Mouse (Mus musculus) heart, postnatal 14 days (tissue): ENCODE results near the gene Hgfac. TPM values are rescaled to one million over a fixed set of nuclear protein-coding genes. Genes with fewer than 3 reads are reported as not detected.

Experiments
- DNase-seq, 2 experiments: peaks; one replicate each; pipeline ENCODE4 v3.0.0; 2021 to 2022
- intact Hi-C: fragments of 180-260 bp; cut with DNase I; formaldehyde crosslinking; loops from one replicate; pipeline ENCODE4 v1.15.1; 2025
- total RNA-seq, 2 experiments: library from RNA; stranded (reverse); gene quantifications; 2 replicates each; pipeline ENCODE4 v1.2.3; 2021

Hgfac gene
- total RNA-seq, 2 experiments from 2014 or later, result 0.98 to 1.1 TPM

DNA sequence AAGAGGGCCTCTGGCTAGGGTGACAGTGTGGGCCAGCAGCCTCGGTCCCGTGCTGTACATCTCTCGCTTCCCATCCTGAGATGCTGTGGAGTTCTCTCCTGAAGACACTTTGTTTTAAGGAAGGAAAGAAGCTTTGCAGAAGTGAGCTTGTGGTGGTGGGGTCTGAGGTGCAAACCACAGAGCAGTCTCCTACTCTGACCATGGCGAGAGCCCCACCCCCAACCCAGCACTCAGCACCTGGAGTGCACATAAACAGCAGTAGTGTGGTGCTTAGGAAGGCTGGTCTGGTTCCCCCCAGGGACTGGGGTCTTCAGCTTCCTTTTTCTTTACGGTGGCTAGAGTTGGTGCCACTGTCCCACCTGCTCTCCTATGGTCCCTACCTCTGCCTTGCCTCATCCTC, 6.2 kb upstream of the Hgfac start:
- intact Hi-C loops, result no loop called here
- DNase-seq, result no peak

DNA sequence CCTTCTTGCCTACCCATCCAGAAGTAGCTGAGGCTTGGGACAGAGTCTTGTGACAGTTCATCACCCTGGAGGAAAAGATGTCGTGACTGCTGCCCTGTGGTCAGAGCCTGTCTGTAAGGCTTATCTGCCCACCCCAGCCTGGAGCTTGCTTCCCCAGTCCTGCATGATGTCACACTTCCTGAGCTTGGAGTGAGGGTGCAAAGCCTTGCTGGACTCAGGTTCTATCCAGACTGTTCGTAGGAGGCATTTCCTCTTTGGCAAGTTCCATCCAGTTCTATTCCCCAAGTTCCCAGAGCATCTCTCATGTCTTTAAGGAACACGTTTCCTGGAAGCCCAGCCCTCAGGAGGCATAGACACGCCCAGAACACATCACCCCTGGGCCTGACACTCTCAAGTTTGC, 5.5 kb upstream of the Hgfac start:
- DNase-seq, result peak in 1 of 2 experiments; percentile 48
- intact Hi-C loops, result no loop called here

DNA sequence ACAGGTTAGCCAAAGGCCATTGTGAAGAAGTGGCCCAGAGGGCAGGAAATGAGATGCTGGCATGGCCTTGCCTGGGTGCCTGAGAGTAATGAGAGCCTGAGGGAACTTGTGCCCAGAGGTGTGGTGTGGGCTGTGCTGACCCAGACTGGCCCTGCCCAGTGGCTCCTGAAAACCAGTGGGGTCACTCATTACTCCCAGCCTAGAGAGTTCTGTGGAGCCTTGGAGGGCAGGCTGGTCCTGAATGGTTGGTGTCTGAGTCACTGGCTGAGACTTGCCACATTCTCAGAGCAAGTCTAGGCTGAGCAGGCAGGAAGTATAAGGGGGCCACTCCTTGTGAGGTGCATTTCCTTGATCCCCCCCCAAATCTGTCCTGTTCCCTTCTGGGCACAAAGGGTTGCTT, 3.9 kb upstream of the Hgfac start:
- intact Hi-C loops, result no loop called here
- no peak for DNase-seq

DNA sequence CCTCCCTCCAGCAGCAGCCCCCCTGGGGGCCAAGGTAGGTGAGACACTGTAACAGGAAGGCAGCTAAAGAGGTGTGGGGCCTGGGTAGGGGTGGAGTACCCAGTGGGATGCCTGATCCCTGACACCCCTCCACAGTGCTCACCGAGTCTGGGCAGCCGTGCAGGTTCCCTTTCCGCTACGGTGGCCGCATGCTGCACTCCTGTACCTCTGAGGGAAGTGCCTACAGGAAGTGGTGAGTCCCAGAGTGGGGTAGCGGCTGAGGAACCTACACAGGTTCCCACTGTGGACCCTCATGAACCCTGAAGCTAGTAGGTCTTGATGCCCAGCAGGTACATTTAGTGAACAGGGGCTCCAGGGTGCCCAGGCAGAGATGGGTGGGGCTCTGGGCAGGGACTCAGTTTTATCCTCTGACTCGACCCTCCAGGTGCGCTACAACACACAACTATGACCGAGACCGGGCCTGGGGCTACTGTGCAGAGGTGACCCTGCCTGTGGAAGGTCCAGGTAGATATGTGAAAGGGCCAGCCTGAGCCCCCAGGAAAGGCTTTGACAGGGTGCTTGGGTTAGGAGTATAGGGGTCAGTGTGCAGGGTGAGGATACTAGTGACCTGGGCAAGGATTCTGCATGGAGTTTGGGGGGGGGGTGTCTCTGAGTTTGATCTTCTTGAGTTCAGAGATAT, 1.3 kb downstream of the Hgfac start:
- intact Hi-C loops, result loop anchor here (1.0 to 5.0 kb wide), 3 partner anchors 56 to 305 kb away; no protein-coding TSS in a partner anchor
- no peak for DNase-seq

DNA sequence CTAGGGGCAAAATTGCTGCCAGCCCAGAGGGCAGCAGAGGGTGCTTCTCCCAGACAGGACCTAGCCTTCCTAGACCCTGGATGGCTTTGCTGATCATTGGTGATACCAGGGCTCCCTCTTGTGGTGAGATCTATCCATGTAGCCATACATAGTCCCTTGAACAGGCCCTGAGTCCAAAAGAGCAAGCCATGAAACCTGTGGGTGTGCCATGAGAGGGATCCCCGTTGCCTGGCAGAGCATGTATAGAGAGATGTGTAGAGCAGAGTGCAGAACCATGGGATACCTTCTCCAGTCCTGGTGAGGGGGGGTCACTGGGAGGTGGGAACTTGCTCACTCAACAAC, 1.8 kb downstream of the Hgfac start:
- peak; percentile 78 to 89 for DNase-seq
- intact Hi-C loops, result loop anchor here (1.0 to 5.0 kb wide), 3 partner anchors 57 to 304 kb away; no protein-coding TSS in a partner anchor

- intact Hi-C loops, result loop anchor here (5.0 kb wide), 2 partner anchors 37 to 82 kb away; no protein-coding TSS in a partner anchor
- DNase-seq, result no peak
Observed at GRCm38 (mm10) chr5:35050541-35050940, 9.2 kb downstream of the Hgfac start.

DNA sequence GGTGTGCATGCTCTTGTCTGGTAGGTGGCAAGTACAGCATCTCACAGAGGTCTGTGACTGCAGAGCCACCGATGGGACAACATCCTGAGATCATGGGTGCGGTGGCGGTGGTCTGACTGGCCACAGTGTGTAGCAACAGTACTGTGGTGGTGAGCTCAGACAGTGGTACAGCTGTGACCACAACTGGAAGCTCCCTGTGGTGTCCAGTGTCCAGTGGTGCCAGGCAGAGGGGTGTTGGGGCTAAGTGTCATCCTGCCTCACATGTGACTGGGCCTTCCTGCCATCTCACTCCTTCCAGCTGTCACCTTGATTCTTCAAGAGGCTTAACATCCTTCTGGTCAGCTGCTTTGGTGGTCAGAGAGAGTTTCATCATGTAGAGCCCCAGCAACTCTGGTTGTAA, 13.3 kb downstream of the Hgfac start:
- DNase-seq, result no peak
- intact Hi-C loops, result loop anchor here (5.0 kb wide), 2 partner anchors 33 to 78 kb away; no protein-coding TSS in a partner anchor

DNA sequence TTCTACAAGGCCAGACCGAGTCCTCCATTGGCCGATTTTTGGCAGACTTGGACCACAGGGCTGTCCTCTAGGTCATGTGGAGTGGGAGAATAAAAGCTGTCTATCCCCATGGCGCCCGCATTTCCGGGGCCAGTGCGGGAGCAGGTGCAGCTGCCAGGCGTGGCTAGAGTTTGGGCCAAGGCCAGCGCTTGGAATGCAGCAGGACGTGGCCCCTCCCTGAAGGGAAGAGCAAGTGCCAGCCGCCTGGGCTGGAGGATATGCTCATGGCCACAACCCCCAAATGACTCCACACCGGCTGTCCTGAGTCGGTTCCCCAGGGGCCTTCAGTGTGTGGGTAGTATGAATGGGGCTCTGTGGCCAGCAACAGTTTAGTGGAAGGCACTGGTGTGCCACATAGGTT, 13.8 kb downstream of the Hgfac start:
- intact Hi-C loops, result no loop called here
- peak; percentile 56 to 68 for DNase-seq

DNA sequence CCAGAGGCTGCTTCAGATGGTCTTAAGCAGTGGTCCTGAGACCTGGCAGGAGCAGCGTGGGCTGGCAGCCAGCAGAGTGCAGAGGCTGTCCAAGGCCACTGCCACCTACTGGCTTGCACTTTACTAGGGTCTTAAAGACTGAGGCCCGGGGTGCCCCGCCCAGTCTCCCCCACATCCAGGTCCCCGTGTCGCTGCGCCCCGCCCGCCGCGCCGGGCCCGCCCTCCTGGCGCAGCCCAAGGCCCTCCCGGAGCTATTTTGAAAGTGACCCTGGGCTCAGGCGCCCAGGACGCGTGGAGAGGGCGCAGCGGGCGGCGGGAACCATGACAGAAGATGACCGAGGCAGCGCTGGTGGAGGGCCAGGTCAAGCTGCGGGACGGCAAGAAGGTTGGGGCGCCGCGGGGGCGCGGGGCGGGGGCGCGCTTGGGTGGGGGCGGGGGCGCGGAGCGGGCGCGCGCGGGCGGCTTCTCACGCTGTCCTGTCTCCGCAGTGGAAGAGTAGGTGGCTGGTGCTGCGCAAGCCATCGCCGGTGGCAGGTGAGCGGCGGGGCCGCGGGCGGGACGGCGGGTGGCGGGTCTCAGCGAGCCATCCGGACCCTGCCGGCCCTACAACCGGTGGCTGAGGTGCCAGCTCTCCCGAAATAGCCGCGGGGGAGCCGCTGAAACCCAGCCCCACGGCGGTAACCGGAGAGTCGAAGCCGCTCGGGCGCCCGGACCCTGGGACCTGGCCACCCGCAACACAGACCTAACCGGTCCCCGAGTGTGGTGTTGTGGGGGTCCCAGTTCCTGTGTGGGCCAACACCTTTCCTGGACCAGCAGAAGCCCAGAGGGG, 15.5 kb downstream of the Hgfac start, which contains the start of gene Dok7:
Gene Dok7, plus strand, starts transcription at position 163 of the 829 bp plus-strand sequence.
- intact Hi-C loops, result no loop called here

GRCm38 (mm10) chr5:35057582-35057981, 16.3 kb downstream of the Hgfac start:
- intact Hi-C loops, result no loop called here
- no peak for DNase-seq

More for the DNA sequence above, 15.5 kb downstream of the Hgfac start, which contains the start of gene Dok7:
- peak; percentile 65 to 74 for DNase-seq

GRCm38 (mm10) chr5:35058216-35058615, 16.9 kb downstream of the Hgfac start:
- no peak for DNase-seq
- intact Hi-C loops, result no loop called here

DNA sequence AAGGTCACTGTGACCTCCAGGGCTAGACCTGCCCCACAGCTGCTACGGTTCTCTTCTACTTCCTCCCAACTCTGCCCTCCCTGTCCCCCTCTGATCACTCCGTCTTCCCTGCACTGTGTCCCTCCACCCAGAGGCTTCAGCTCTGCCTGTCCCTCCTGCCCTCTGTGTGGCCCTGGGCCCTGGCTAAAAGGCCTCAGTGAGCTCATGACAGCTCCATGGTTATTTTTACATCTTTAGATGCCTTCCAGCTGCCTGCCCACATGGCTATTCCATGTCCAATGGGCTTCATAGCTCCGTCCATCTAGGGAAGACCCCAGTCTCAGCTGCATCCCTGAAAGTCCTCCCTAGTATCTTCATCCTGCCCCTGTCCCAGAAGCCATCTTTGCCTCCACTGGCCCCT, 18.8 kb downstream of the Hgfac start:
- intact Hi-C loops, result no loop called here
- peak in 1 of 2 experiments; percentile 36 for DNase-seq

DNA sequence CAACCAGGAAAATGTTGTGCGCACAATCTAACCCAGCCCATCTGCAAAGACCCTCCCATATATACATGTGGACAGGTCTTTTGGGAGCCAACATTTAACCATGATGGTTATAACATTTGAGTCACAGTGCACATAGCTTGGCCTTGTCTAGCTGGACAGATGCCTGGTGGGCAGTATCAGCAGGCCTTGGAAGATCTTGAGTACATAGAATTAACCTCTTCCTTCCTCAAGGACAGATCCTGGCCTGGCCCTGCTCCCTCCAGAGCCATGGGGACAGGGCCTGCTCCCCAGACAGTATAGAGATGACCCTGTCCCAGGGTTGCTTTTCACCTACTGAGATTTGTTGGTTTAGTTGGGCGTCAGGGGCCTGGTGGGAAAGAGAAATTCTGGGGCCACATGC, 28.5 kb downstream of the Hgfac start:
- DNase-seq, result no peak
- intact Hi-C loops, result no loop called here

- no peak for DNase-seq
- intact Hi-C loops, result no loop called here
Observed at GRCm38 (mm10) chr5:35070314-35070713, 29.0 kb downstream of the Hgfac start.

- no peak for DNase-seq
- intact Hi-C loops, result no loop called here
Observed at GRCm38 (mm10) chr5:35070953-35071352, 29.6 kb downstream of the Hgfac start.

- intact Hi-C loops, result no loop called here
- DNase-seq, result no peak
Observed at GRCm38 (mm10) chr5:35071855-35072254, 30.5 kb downstream of the Hgfac start.

DNA sequence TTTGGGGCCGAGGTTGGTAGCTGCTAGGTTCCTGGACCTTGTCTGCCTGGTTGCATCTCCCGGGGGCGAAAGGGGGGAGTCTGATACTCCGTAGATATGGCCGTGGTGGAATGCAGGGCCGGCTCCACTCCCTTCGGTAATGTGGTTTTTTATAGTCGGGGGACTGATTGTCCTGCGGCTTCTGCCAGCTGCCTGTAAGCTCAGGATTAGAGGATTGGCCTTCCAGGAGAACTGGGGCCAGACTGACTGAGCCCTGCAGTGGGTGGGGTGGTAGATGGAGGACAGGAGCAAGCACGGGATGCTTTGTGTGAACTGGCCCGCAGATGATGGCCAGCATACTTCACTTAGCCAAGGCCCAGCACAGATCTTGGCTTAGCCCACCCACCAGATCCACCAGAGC, 31.9 kb downstream of the Hgfac start:
- no peak for DNase-seq
- intact Hi-C loops, result no loop called here

DNA sequence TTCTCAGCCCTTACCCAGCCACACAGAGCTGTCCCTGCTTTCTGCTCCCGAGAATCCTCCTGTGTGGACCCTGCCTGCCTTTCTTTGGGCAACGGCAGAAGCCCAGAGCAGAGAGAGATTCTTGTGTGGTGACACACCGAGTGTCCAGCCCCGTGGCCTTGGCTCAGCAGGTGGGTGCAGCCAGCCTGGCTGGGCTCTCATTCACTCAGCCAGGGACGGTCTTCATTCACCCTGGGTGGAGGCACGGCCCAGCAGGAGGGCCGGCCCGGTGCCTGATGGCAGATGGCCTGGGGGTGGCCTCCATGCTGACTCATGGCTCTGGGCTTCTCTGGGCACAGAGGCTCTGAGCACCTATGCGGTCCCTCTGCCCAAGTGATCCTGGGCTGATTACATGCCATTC, 32.7 kb downstream of the Hgfac start:
- intact Hi-C loops, result no loop called here
- peak; percentile 54 to 59 for DNase-seq

DNA sequence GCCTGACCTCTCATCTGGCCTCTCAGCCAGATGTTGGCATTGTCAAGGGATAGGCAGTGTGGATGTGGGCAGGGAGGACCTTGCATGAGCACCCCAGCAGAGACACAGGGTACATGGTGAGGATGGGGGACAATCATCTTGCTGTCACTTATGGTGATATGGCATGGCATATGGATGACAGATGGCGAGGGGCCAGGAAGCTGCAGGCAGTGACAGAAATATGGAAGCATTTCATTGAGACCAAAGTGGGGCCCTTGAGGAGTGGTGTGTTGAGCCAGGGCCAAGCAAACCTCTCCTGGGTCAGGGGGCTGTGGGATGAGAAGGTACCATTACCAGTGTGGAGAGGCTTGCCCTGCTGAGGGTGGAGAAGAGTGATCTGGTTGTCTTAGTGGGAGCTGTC, 35.1 kb downstream of the Hgfac start:
- DNase-seq, result no peak
- intact Hi-C loops, result no loop called here

DNA sequence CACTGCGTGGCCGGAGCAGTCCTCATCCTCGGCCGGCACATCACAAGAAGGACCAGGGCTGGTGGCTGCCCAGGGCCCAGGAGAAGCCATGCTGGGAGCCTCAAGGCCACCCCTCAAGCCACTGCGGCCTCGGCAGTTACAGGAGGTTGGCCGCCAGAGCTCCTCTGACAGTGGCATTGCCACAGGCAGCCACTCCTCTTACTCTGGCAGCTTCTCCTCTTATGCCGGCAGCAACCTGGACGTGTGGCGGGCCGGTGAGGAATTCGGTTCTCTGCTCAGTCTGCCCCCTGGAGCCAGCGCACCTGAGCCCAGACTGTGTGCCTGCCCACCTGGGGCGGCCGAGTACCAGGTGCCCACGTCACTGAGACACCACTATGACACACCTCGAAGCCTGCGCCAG, 37.8 kb downstream of the Hgfac start:
- intact Hi-C loops, result no loop called here
- DNase-seq, result no peak

DNA sequence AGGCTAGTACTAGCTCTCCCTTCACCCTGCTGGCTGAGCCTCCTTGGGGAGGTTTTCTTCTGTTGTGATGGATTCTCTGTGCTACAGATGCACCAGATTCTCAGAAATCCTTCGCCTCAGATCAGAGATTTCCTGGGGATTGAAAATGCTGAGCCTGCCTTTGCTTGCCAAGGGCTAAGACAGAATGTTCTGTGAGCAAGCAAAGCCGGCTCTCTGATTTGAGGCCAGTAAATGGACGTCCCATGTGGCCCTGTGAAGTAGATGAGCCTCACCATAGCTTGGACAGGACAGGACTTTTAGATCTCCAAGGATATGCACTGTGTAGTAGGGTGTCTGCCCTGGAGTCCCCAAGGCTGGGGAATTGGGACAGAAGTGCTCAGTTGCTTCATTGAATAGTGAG, 43.6 kb downstream of the Hgfac start:
- intact Hi-C loops, result loop anchor here (5.0 kb wide), 1 partner anchor 33 kb away; no protein-coding TSS in a partner anchor
- DNase-seq, result no peak
